Mouse (Mus musculus) urinary bladder, adult 2 months (tissue): ENCODE measurements around the gene Palm2. TPM values are rescaled to one million over a fixed set of nuclear protein-coding genes. Genes with fewer than 3 reads are reported as not detected.
A peak's percentile ranks its signal among the peaks of the same experiment; 100 is the strongest.
"Not testable (repeated sequence)": the region's sequence is repeated elsewhere in the genome, so short reads cannot be mapped to it uniquely, and the experiment has no call there.

Source experiments
- DNase-seq: peaks from one replicate; pipeline ENCODE4 v3.0.0; 2022; ENCODE audit warnings: low spot score
- polyA plus RNA-seq: library from polyadenylated mRNA; depleted of rRNA; stranded (reverse); fragments of >200 nt; gene quantifications from 2 replicates; pipeline ENCODE4 v1.2.3, GENCODE M21; 2012; rRNA removed

The Palm2 gene
- polyA plus RNA-seq: 0.99 and 2.4 TPM in 2 replicates

- DNase-seq: peak; percentile 36
These were observed at the start of gene Palm2 for GRCm38 (mm10) chr4:57433941-57434704. TSS of gene Palm2 (plus strand) at chr4:57434247.

- DNase-seq: no peak
These were observed 49.7 kb upstream of the Palm2 start for GRCm38 (mm10) chr4:57384355-57384754.

GRCm38 (mm10) chr4:57391103-57391502, 42.9 kb upstream of the Palm2 start:
- no peak for DNase-seq

- DNase-seq: no peak
These were observed 37.6 kb upstream of the Palm2 start for GRCm38 (mm10) chr4:57396414-57396813.

GRCm38 (mm10) chr4:57412385-57412784, 21.7 kb upstream of the Palm2 start:
- not testable (repeated sequence) for DNase-seq

- DNase-seq: no peak
These were observed 21.0 kb upstream of the Palm2 start for GRCm38 (mm10) chr4:57413016-57413415.

GRCm38 (mm10) chr4:57413670-57414069, 20.4 kb upstream of the Palm2 start:
- not testable (repeated sequence) for DNase-seq

- no peak for DNase-seq
These were observed 10.0 kb upstream of the Palm2 start for GRCm38 (mm10) chr4:57424011-57424410.

GRCm38 (mm10) chr4:57428317-57428716, 5.7 kb upstream of the Palm2 start:
- DNase-seq: no peak

GRCm38 (mm10) chr4:57434705-57435360, 786 bp downstream of the Palm2 start:
- DNase-seq: no peak

- no peak for DNase-seq
These were observed 2.2 kb downstream of the Palm2 start for GRCm38 (mm10) chr4:57436286-57436685.

GRCm38 (mm10) chr4:57446082-57446481, 12.0 kb downstream of the Palm2 start:
- no peak for DNase-seq

- DNase-seq: no peak
These were observed 12.9 kb downstream of the Palm2 start for GRCm38 (mm10) chr4:57446854-57447444.

- no peak for DNase-seq
These were observed 17.8 kb downstream of the Palm2 start for GRCm38 (mm10) chr4:57451896-57452295.

- DNase-seq: no peak
These were observed 18.6 kb downstream of the Palm2 start for GRCm38 (mm10) chr4:57452661-57453060.

GRCm38 (mm10) chr4:57462378-57462777, 28.3 kb downstream of the Palm2 start:
- no peak for DNase-seq

GRCm38 (mm10) chr4:57482435-57482834, 48.4 kb downstream of the Palm2 start:
- DNase-seq: no peak

GRCm38 (mm10) chr4:57486392-57486791, 52.3 kb downstream of the Palm2 start:
- no peak for DNase-seq

- DNase-seq: no peak
These were observed 55.8 kb downstream of the Palm2 start for GRCm38 (mm10) chr4:57489887-57490286.

GRCm38 (mm10) chr4:57504792-57505191, 70.7 kb downstream of the Palm2 start:
- DNase-seq: no peak

GRCm38 (mm10) chr4:57510576-57510975, 76.5 kb downstream of the Palm2 start:
- no peak for DNase-seq

GRCm38 (mm10) chr4:57511734-57512133, 77.7 kb downstream of the Palm2 start:
- DNase-seq: no peak
